Mouse (Mus musculus): Measurements from ENCODE around the gene Hpn. TPM values are rescaled to one million over a fixed set of nuclear protein-coding genes. Genes with fewer than 3 reads are reported as not detected.
A peak's percentile ranks its signal among the peaks of the same experiment; 100 is the strongest.

Hpn gene
- total and polyA plus RNA-seq, 3 experiments, result 0.87 TPM; not detected in 2

- no peaks in the 10 kb centered on the region for H3K27me3 ChIP-seq (ENCODE audit: insufficient read depth, low read length)
- DNase-seq (ENCODE audit: low spot score) (no peak), ATAC-seq (ENCODE audit: extremely low read depth, insufficient number of reproducible peaks, low FRiP score, poor library complexity, severe bottlenecking) (peak; percentile 66)
- peak; percentile 50 for TF ChIP-seq TAL1 (conservative IDR thresholded peaks at IDR 0.05; ENCODE audit: low read depth, low read length)
- TF ChIP-seq GATA2 (IDR thresholded peaks at IDR 0.05; ENCODE audit: borderline replicate concordance, low read depth, low read length), result no peak
- H3K36me3 ChIP-seq (replicated peaks), result no peaks in the 10 kb centered on the region
- no peak overlapping the region for H3K4me3 ChIP-seq (ENCODE audit: low read depth, low read length)
- peaks cover 10% of the 10 kb centered on the region for H3K9me3 ChIP-seq (replicated peaks)
- H3K4me1 ChIP-seq (ENCODE audit: insufficient read depth, low read depth, low read length), result peaks cover 48% of the 10 kb centered on the region
Observed at GRCm38 (mm10) chr7:31160763-31161162, 45.7 kb upstream of the Hpn start.

- no peaks in the 10 kb centered on the region for H3K27me3 ChIP-seq (ENCODE audit: insufficient read depth, low read length)
- no peak for DNase-seq (ENCODE audit: low spot score)
- H3K9me3 ChIP-seq (replicated peaks), result peaks cover 16% of the 10 kb centered on the region
- peak overlapping the region; percentile 50; the same call in 1 of the 2 replicates for H3K4me3 ChIP-seq (ENCODE audit: low read depth, low read length)
- peaks cover 54% of the 10 kb centered on the region for H3K4me1 ChIP-seq (ENCODE audit: insufficient read depth, low read depth, low read length)
- TF ChIP-seq GATA2 (IDR thresholded peaks at IDR 0.05; ENCODE audit: borderline replicate concordance, low read depth, low read length) (no peak), GATA1 (IDR thresholded peaks at IDR 0.05; ENCODE audit: borderline replicate concordance, low read length) (no peak), POLR2AphosphoS5 (IDR thresholded peaks at IDR 0.05; ENCODE audit: insufficient replicate concordance, low read depth, low read length) (no peak), TAL1 (conservative IDR thresholded peaks at IDR 0.05; ENCODE audit: low read depth, low read length) (no peak), CTCF (IDR thresholded peaks at IDR 0.05; ENCODE audit: low read depth, low read length) (no peak)
- peaks cover 2% of the 10 kb centered on the region for H3K36me3 ChIP-seq (replicated peaks)
- peak; percentile 24; the same call in 1 of the 2 replicates for ATAC-seq (ENCODE audit: extremely low read depth, insufficient number of reproducible peaks, low FRiP score, poor library complexity, severe bottlenecking)
Observed at GRCm38 (mm10) chr7:31156034-31156928, 41.2 kb upstream of the Hpn start.

- peak within 1 kb of the TSS; percentile 50; the same call in 1 of the 2 replicates for H3K4me3 ChIP-seq (ENCODE audit: low read depth, low read length)
- DNase-seq (ENCODE audit: low spot score), result no peak
- peaks cover 2% of the 10 kb centered on the region for H3K36me3 ChIP-seq (replicated peaks)
- peaks cover 47% of the 10 kb centered on the region for H3K4me1 ChIP-seq (ENCODE audit: insufficient read depth, low read depth, low read length)
- no peak for ATAC-seq (ENCODE audit: extremely low read depth, insufficient number of reproducible peaks, low FRiP score, poor library complexity, severe bottlenecking)
- peaks cover 23% of the 10 kb centered on the region for H3K9me3 ChIP-seq (replicated peaks)
- no peak for TF ChIP-seq TAL1 (conservative IDR thresholded peaks at IDR 0.05; ENCODE audit: low read depth, low read length)
- no peak for TF ChIP-seq POLR2AphosphoS5 (IDR thresholded peaks at IDR 0.05; ENCODE audit: insufficient replicate concordance, low read depth, low read length)
- TF ChIP-seq CTCF (IDR thresholded peaks at IDR 0.05; ENCODE audit: low read depth, low read length), result no peak
- no peak for TF ChIP-seq GATA1 (IDR thresholded peaks at IDR 0.05; ENCODE audit: borderline replicate concordance, low read length)
- TF ChIP-seq GATA2 (IDR thresholded peaks at IDR 0.05; ENCODE audit: borderline replicate concordance, low read depth, low read length), result no peak
- H3K27me3 ChIP-seq (ENCODE audit: insufficient read depth, low read length), result no peaks in the 10 kb centered on the region
Observed at GRCm38 (mm10) chr7:31155296-31156033, 40.4 kb upstream of the Hpn start, which contains the start of gene Gramd1a. Gramd1a (minus strand) TSS chr7:31155896.

DNA sequence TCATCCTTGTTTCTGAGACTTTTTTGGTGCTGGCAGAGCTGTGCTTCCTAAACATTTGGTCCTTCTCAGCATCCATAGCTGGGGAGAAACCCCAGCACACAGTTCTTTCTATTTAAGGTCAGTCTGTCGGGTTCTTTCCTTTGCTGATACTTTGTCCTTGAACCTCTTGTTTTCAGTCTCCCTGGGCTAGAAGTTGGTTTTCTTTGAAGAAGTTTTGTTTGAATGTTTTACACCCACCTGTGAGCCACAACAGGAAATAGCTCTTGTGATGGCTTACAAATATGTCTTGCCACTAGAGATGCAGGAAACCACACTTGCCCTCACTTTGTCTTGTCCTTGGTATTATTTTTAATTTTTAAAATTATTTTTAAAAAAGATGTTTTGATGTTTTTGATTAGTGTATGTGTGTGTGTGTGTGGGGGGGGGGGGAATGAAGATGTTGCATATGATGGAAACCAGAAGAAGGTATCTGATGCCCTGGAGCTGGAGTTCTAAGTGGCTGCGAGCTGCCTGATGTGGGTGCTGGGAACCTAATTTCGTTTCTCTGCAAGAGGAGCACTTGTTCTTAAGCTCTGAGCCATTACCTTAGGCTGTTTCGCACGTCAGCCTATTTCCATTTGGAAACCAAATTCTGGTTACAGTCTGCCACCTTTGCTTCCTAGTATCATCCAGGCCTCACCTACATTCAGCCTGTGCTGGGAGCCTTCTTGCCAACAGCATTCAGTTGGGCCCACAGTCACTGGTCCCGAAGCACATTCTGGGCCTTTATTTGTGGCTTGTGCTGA lies 38.6 kb upstream of the Hpn start:
- ATAC-seq (ENCODE audit: extremely low read depth, insufficient number of reproducible peaks, low FRiP score, poor library complexity, severe bottlenecking) (no peak), DNase-seq (ENCODE audit: low spot score) (no peak)
- H3K4me3 ChIP-seq (ENCODE audit: low read depth, low read length), result no peak overlapping the region
- H3K9me3 ChIP-seq (replicated peaks), result peaks cover 35% of the 10 kb centered on the region
- H3K36me3 ChIP-seq (replicated peaks), result peaks cover 2% of the 10 kb centered on the region
- peaks cover 51% of the 10 kb centered on the region for H3K4me1 ChIP-seq (ENCODE audit: insufficient read depth, low read depth, low read length)
- TF ChIP-seq TAL1 (conservative IDR thresholded peaks at IDR 0.05; ENCODE audit: low read depth, low read length) (no peak), GATA2 (IDR thresholded peaks at IDR 0.05; ENCODE audit: borderline replicate concordance, low read depth, low read length) (no peak), GATA1 (IDR thresholded peaks at IDR 0.05; ENCODE audit: borderline replicate concordance, low read length) (no peak), POLR2AphosphoS5 (IDR thresholded peaks at IDR 0.05; ENCODE audit: insufficient replicate concordance, low read depth, low read length) (no peak), CTCF (IDR thresholded peaks at IDR 0.05; ENCODE audit: low read depth, low read length) (no peak)
- H3K27me3 ChIP-seq (ENCODE audit: insufficient read depth, low read length), result no peaks in the 10 kb centered on the region

GRCm38 (mm10) chr7:31151301-31152241 lies 36.5 kb upstream of the Hpn start:
- DNase-seq (ENCODE audit: low spot score) (peak; percentile 36), ATAC-seq (ENCODE audit: extremely low read depth, insufficient number of reproducible peaks, low FRiP score, poor library complexity, severe bottlenecking) (no peak)
- Histone ChIP-seq H3K27me3 (ENCODE audit: insufficient read depth, low read length) (no peaks in the 10 kb centered on the region), H3K4me1 (ENCODE audit: insufficient read depth, low read depth, low read length) (peaks cover 62% of the 10 kb centered on the region), H3K36me3 (replicated peaks) (peaks cover 13% of the 10 kb centered on the region), H3K9me3 (replicated peaks) (peaks cover 44% of the 10 kb centered on the region), H3K4me3 (ENCODE audit: low read depth, low read length) (peak overlapping the region; percentile 79)
- TF ChIP-seq GATA2 (IDR thresholded peaks at IDR 0.05; ENCODE audit: borderline replicate concordance, low read depth, low read length) (no peak), TAL1 (conservative IDR thresholded peaks at IDR 0.05; ENCODE audit: low read depth, low read length) (no peak), POLR2AphosphoS5 (IDR thresholded peaks at IDR 0.05; ENCODE audit: insufficient replicate concordance, low read depth, low read length) (no peak), GATA1 (IDR thresholded peaks at IDR 0.05; ENCODE audit: borderline replicate concordance, low read length) (no peak), CTCF (IDR thresholded peaks at IDR 0.05; ENCODE audit: low read depth, low read length) (no peak)

All from G1E (cell line).